Mouse (Mus musculus) lung, postnatal 36 days (tissue): ENCODE measurements at regions not wholly inside any gene's neighbourhood (a gene's known extent, or its start where the extent isn't known, plus 50 kb on each side); places are given as distances from the start of the nearest gene placed in this dataset.

Experiments used
- DNase-seq: peaks from one replicate; pipeline ENCODE4 v3.0.0; 2022; ENCODE audit warnings: mixed read lengths

DNA sequence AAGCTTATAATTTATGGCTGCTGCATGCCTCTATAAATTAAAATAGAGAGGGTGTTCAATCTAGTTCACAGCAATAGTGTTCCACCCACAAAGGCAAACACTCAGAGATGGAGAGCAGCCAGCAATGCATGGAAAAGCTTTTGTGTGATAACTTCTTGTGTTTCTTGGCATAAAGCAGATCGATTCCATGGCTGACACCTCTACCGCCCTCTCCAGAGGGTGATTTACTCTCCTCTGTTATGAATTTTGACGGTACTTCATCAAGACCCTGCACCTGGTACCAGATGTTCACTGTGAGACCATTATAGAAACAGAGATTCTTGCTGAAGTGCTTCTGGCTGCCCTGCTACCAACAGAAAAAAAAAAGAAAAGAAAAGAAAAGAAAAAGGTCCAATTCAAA, 54.1 kb upstream of the Btc start:
- DNase-seq, result no peak

DNA sequence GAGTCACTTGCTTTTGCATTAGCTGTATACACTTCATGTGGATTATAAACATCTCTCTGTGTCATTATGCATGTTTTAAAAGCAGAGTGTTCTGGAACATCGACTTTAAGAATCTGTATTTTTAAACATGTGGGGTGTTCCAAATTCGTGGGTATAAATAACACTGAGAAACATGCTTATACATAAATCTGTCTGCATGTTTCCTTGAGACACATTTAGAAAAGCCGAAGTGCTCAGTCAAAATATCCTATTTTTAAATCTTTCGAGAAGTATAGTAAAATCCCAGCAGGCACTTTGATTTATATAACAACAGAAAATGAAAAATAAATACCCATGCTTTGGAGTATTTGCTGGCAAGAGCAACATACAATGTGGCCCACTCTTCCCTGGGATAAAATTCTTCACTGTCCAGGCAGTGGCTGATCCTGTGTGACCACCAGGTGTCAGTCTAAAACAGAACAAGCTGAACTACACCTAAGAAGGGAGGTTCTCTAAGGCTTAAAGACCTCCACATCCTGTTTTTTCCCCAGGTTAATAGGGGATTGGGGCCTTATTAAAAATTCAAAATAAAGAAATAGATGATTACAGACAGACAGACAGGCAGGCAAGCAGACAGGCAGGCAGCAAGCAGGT, 52.4 kb upstream of the Parm1 start:
- peak; percentile 37 for DNase-seq
